Mouse (Mus musculus): ENCODE data around the gene Unc5c.

DNA sequence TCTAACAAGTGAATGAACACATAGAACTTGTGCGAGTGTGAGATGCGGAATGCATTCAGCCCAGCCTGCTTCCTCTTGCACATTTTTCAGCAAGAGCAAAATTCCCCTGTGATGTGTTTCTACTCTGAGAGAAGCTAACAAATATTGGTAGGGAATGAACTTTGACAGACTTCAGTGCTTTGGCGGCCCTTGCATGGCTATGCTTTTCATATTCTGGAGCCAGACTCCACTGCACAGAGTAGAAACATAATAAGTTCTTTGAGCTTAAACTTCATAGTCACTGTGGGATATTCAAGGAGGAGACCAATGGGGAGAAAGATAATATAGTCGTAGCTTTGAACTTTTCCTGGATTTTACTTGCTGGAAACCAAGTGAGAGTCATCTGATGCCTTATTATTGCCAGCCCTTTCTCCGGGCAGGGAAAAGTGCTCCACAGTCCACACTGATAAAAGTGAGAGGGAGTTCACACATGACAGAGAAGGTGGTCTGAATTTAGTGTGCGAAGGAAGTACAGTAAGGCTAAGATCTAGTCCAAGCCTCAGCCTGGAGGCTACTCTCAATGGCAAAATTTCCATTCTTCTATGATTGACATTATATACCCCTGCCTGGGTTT is 110.2 kb downstream of the Unc5c start:
- TF ChIP-seq CTCF (IDR thresholded peaks at IDR 0.05; ENCODE audit: extremely low read depth, insufficient read length, insufficient replicate concordance, low read depth, low read length), result no peak
- TF ChIP-seq POLR2A (IDR thresholded peaks at IDR 0.05; ENCODE audit: low read depth, low read length), result no peak

Data from small intestine, adult 2 months (tissue).